Mouse (Mus musculus) cerebellum, adult (tissue): ENCODE data around the gene Morf4l1.
"Not testable (repeated sequence)": the region's sequence is repeated elsewhere in the genome, so short reads cannot be mapped to it uniquely, and the experiment has no call there.

Source experiments
- ATAC-seq: cut with Nextera tagmentation; 2 replicates; pipeline ENCODE4 v1.9.2; 2017; ENCODE audit warnings: mild to moderate bottlenecking, moderate library complexity, mixed read lengths; ENCODE audit not compliant: insufficient number of reproducible peaks, low FRiP score, low TSS enrichment

Morf4l1 gene

GRCm38 (mm10) chr9:90069485-90069884, 45.1 kb downstream of the Morf4l1 start:
- no peak for ATAC-seq

DNA sequence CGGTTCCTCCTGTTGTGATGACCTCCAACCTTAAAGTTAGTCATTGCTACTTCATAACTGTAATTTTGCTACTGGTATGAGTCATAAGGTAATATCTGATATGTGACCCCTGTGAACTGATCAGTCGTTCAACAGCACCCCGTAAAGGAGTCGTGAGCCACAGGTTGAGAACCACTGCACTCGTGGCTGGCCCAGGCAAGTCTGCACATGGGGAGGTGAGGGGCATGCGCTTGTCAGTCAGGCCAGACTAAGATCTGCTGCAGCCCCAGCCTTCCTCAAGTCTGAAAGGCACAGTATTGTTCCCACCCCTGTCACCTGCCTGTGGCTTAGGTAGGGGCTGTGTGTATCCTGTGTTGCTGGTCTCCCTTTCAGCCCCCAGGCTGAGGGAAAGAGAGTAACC, 45.8 kb downstream of the Morf4l1 start:
- no peak for ATAC-seq

- no peak for ATAC-seq
Measured at GRCm38 (mm10) chr9:90067341-90067740, 47.2 kb downstream of the Morf4l1 start.

DNA sequence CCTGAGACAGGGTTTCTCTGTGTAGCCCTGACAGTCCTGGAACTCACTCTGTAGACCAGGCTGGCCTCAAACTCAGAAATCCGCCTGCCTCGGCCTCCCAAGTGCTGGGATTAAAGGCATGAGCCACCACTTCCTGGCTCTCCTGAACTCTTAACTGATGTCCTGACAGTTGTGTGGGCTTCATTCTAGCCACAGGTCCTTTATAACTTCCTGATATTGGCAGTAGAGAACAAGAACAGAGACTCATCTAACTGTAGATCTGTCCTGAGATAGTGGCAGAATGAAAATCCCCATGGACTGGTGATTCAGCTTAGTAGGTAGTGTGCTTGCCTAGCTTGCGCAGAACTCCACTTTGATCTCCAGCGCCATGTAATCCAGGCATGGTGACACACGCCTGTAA, 53.6 kb downstream of the Morf4l1 start:
- not testable (repeated sequence) for ATAC-seq

DNA sequence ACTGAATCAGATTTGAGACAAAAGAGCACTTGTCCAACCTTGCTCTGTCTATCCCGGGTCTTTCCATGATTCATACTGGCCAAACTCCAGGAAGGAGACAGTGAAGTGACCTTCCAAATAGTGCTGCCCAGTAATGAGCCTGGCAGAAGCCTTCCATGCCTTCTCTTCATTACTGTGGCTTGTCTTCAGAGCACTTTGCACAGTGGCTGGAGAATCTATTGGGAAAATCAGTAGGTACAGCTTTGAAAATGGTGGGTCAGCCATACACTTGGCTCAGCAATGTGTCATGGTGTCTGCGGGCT, 54.0 kb downstream of the Morf4l1 start:
- no peak for ATAC-seq

DNA sequence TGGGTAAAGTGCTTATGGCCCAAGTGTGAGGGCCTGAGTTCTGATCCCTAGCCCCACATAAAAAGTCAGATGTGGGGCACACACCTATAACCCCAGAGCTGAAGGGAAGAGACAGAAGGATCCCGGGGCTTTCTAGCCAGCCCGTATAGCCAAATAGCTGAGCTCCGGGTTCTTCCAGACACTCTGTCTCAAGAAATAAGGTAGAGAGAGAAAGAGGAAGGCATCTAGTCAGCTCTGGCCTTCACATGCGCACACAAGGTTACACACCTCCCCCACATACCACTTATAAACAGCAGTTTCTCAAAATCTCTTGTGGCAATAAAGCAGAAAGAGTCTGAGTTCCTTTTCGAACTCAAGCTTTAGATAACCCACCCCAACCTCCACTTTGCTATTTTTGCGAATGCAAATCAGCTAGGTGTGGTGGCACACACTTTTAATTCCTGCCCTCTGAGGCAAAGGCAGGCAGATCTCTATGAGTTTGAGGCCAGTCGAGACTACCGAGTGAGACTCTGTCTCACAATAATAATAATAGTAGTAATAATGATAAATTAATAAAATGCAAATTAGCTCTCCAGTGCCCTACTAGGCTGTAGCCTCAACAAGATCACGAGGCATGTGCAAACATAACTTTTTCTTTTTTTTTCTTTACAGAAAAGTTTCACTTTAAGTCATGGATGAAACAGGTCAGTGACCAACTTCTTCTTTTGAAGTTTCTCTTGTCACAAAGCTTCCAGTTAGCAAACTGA, 54.6 kb downstream of the Morf4l1 start:
- ATAC-seq, result no peak

DNA sequence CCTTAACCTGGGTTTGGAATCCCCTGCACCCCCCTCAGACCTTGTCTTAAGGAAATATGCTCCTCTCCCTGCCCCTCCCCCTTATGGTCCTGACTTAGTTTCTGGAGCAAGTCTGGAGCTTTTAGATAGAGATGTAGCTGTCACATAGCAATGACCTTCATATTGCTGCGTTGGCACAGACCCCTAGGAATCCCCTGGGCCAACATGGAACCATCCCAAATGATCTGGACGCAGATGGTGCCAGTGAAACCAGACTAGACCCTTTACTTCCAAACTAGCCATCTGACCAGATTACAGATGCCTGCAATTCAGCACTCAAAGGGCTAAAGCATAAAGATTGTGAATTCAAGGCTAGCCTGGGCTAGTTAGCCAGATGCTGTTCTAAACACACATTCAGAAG, 57.9 kb downstream of the Morf4l1 start:
- ATAC-seq, result no peak

DNA sequence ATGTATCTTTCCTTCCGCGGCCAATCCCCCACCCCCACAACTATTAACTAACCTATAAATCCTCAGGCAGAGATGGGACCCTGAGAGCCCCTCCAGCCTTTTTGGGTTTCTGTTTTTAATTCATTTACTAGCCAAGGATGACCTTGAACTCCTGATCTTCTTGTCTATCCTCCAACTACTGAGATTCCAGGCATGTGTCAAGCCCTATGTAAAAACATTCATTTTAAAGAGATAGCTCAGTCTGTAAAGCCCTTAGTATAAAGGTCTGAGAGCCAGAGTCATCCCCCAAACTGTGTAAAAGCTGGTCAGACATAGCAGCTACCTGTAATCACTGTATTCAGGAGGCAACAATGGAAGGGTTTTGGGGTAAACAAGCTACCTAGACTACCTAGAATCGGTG, 58.7 kb downstream of the Morf4l1 start:
- ATAC-seq, result no peak

GRCm38 (mm10) chr9:90055409-90055808, 59.2 kb downstream of the Morf4l1 start:
- no peak for ATAC-seq

DNA sequence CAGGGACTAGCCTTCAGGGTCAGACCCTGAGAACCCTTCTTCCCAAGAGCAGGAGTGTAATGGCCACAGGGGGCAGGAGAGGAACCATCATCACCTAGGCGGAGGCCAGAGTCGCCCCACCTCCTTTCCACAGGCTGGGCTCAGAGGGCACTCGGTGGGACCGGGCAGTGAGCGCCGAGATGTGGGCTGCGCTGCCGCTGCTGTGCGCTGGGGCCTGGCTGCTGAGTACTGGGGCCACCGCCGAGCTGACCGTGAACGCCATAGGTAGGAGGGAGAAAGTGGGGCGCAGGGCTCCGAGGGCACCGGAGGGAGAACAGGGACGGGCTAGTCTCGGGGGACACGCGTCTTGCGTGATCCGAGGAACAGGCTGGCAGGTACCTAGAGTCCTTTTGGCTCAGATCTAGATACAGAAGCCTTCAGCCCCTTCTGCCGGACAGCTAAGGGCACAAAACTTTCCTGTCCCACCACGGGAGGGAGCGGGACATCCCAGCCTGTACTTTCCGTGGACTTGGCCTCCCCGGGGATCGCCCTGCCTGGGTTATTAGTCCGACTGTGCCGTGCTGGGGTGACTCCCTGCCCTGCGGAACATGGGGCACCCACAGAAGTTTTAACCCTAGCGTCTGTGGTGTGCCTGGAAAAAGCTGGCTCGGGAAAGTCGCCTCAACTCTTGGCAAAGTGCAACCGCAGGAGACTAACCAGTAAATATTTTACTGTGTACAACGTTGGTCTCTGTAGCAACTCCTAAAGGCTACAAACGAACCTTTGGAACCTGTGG, 60.0 kb downstream of the Morf4l1 start:
- ATAC-seq, result no peak

- no peak for ATAC-seq
Measured at GRCm38 (mm10) chr9:90053852-90054251, 60.7 kb downstream of the Morf4l1 start, which contains the start of gene Ctsh. TSS of gene Ctsh (plus strand) at chr9:90054152.

- no peak for ATAC-seq
Measured at GRCm38 (mm10) chr9:90047937-90048627, 66.5 kb downstream of the Morf4l1 start.

GRCm38 (mm10) chr9:90045191-90045590, 69.4 kb downstream of the Morf4l1 start:
- no peak for ATAC-seq

DNA sequence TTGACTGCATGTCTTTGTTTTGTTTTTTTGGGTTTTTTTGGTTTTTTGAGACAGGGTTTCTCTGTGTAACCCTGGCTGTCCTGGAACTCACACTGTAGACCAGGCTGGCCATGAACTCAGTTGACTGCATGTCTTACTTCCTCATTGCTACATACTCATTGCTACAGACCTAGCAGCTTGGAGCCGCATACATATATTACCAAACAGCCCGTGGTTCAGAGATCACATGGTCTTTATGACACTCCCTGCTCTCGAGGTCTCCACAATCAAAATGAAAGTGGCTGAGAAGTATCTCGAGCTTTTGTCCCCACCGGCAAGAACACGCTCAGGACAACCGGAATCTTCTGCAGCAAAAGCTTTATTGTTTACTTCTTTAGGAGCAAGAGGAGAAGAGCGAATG, 71.7 kb downstream of the Morf4l1 start:
- ATAC-seq, result not testable (repeated sequence)
